Mouse (Mus musculus) kidney, postnatal 0 days (tissue): ENCODE measurements around the gene Lsm8. TPM values are rescaled to one million over a fixed set of nuclear protein-coding genes. Genes with fewer than 3 reads are reported as not detected.
A peak's percentile ranks its signal among the peaks of the same experiment; 100 is the strongest.

Experiments
- ATAC-seq: fragments of 200-750 bp; cut with Nextera tagmentation; replicated peaks from 2 replicates; pipeline ENCODE4 v1.8.0; 2017; ENCODE audit warnings: low read depth, moderate number of reproducible peaks, moderate TSS enrichment, moderate library complexity; ENCODE audit not compliant: low FRiP score
- DNase-seq: peaks from one replicate; pipeline ENCODE4 v3.0.0-alpha.2; 2016; ENCODE audit warnings: low spot score
- H3K27ac ChIP-seq: fragments of 300-500 bp; sonication (generic); 2 replicates; pipeline ENCODE4 v1.5.1; 2014; ENCODE audit warnings: mild to moderate bottlenecking
- H3K27me3 ChIP-seq: fragments of 300-500 bp; sonication (generic); 2 replicates; pipeline ENCODE4 v1.6.1; 2014; ENCODE audit warnings: low read length, mixed read lengths; ENCODE audit not compliant: insufficient read depth
- H3K36me3 ChIP-seq: fragments of 300-500 bp; sonication (generic); 2 replicates; pipeline ENCODE4 v1.6.1; 2014; ENCODE audit warnings: low read length, mixed read lengths; ENCODE audit not compliant: insufficient read depth
- H3K4me1 ChIP-seq: fragments of 300-500 bp; sonication (generic); replicated peaks from 2 replicates; pipeline ENCODE4 v1.6.1; 2014; ENCODE audit warnings: antibody characterized with exemption, low read length, mixed read lengths; ENCODE audit not compliant: insufficient read depth
- H3K4me2 ChIP-seq: fragments of 300-500 bp; sonication (generic); 2 replicates; pipeline ENCODE4 v1.6.1; 2014; ENCODE audit warnings: mild to moderate bottlenecking, low read length, moderate library complexity, mixed read lengths
- H3K4me3 ChIP-seq: fragments of 300-500 bp; sonication (generic); replicated peaks from 2 replicates; pipeline ENCODE4 v1.5.1; 2014; ENCODE audit warnings: low read depth, low read length
- H3K9ac ChIP-seq: fragments of 300-500 bp; sonication (generic); 2 replicates; pipeline ENCODE4 v1.6.1; 2014; ENCODE audit warnings: low read depth, low read length
- H3K9me3 ChIP-seq: fragments of 300-500 bp; sonication (generic); replicated peaks from 2 replicates; pipeline ENCODE4 v1.6.1; 2016; ENCODE audit warnings: low read length, inconsistent platforms, mixed read lengths
- CTCF ChIP-seq: IDR thresholded peaks from 2 replicates; pipeline ENCODE4 v1.5.1; 2016; ENCODE audit warnings: antibody characterized with exemption, low read depth, mild to moderate bottlenecking, moderate library complexity
- WGBS: fragments of 180-500 bp; shearing (Covaris S2); extraction: QIAGEN DNeasy Blood & Tissue Kit; methylation state at CpG from one replicate; pipeline ENCODE4 v1.1.7; 2014; 5-methylcytosine and 5-hydroxymethylcytosine counted together
- polyA plus RNA-seq: library from polyadenylated mRNA; unstranded; fragments of >200 nt; fragmentation: Nextera tagmentation; extraction: Ambion mirVana; gene quantifications from 2 replicates; pipeline ENCODE4 v1.2.1, GENCODE M21; 2015

Gene Lsm8
- polyA plus RNA-seq: 219 and 228 TPM in 2 replicates

GRCm38 (mm10) chr6:18848051-18848701 lies at the start of gene Lsm8:
Lsm8 (plus strand) TSS chr6:18848579.
- TF ChIP-seq CTCF: no peak
- Histone ChIP-seq H3K9me3 (no peaks in the 10 kb centered on the region), H3K36me3 (no peaks in the 10 kb centered on the region), H3K4me2 (peak within 1 kb of the TSS; percentile 66), H3K4me1 (0 out of 2 replicates have a peak, but pooled peaks cover 3% of the 10 kb centered on the region), H3K9ac (peak within 1 kb of the TSS; percentile 94), H3K27ac (peak within 1 kb of the TSS; percentile 93), H3K4me3 (peak within 1 kb of the TSS; percentile 78), H3K27me3 (no peaks in the 10 kb centered on the region)
- DNase-seq (peak; percentile 99), ATAC-seq (peak; percentile 100)
- WGBS: 1% methylated on average over 37 of the region's 37 CpGs

GRCm38 (mm10) chr6:18800869-18801511 lies 47.4 kb upstream of the Lsm8 start:
- Histone ChIP-seq H3K9ac (no peak overlapping the region), H3K4me3 (no peak overlapping the region), H3K4me1 (no peaks in the 10 kb centered on the region), H3K36me3 (no peaks in the 10 kb centered on the region), H3K4me2 (no peak overlapping the region), H3K27ac (no peak overlapping the region), H3K9me3 (no peaks in the 10 kb centered on the region), H3K27me3 (no peaks in the 10 kb centered on the region)
- ATAC-seq (no peak), DNase-seq (no peak)
- 93% methylated on average over 2 of the region's 2 CpGs for whole genome bisulfite sequencing
- no peak for TF ChIP-seq CTCF

- Histone ChIP-seq H3K27ac (no peak overlapping the region), H3K9me3 (no peaks in the 10 kb centered on the region), H3K9ac (no peak overlapping the region), H3K4me2 (no peak overlapping the region), H3K36me3 (no peaks in the 10 kb centered on the region), H3K27me3 (no peaks in the 10 kb centered on the region), H3K4me3 (no peak overlapping the region), H3K4me1 (no peaks in the 10 kb centered on the region)
- no peak for DNase-seq
- TF ChIP-seq CTCF: no peak
- 81% methylated on average over 1 of the region's 1 CpGs for WGBS
- ATAC-seq: no peak
Observed at GRCm38 (mm10) chr6:18812623-18813022, 35.8 kb upstream of the Lsm8 start.

- Histone ChIP-seq H3K36me3 (no peaks in the 10 kb centered on the region), H3K4me1 (no peaks in the 10 kb centered on the region), H3K27me3 (no peaks in the 10 kb centered on the region), H3K9ac (no peak overlapping the region), H3K27ac (no peak overlapping the region), H3K4me2 (no peak overlapping the region), H3K9me3 (no peaks in the 10 kb centered on the region), H3K4me3 (no peak overlapping the region)
- no peak for TF ChIP-seq CTCF
- ATAC-seq (no peak), DNase-seq (no peak)
- WGBS: 75% methylated on average over 2 of the region's 2 CpGs
Observed at GRCm38 (mm10) chr6:18815606-18816005, 32.8 kb upstream of the Lsm8 start.

- Histone ChIP-seq H3K9me3 (no peaks in the 10 kb centered on the region), H3K4me2 (no peak overlapping the region), H3K27me3 (no peaks in the 10 kb centered on the region), H3K4me3 (no peak overlapping the region), H3K27ac (no peak overlapping the region), H3K9ac (no peak overlapping the region), H3K4me1 (no peaks in the 10 kb centered on the region), H3K36me3 (no peaks in the 10 kb centered on the region)
- 13% methylated on average over 4 of the region's 4 CpGs for WGBS
- ATAC-seq (no peak), DNase-seq (peak; percentile 80)
- TF ChIP-seq CTCF: peak; percentile 90
Observed at GRCm38 (mm10) chr6:18819343-18819742, 29.0 kb upstream of the Lsm8 start.

GRCm38 (mm10) chr6:18820246-18820645 lies 28.1 kb upstream of the Lsm8 start:
- no peaks in the 10 kb centered on the region for H3K9me3 ChIP-seq
- no peak overlapping the region for H3K4me2 ChIP-seq
- DNase-seq: no peak
- 77% methylated on average over 4 of the region's 4 CpGs for WGBS
- H3K27ac ChIP-seq: no peak overlapping the region
- no peaks in the 10 kb centered on the region for H3K27me3 ChIP-seq
- H3K9ac ChIP-seq: no peak overlapping the region
- H3K36me3 ChIP-seq: no peaks in the 10 kb centered on the region
- no peak for ATAC-seq
- no peaks in the 10 kb centered on the region for H3K4me1 ChIP-seq
- H3K4me3 ChIP-seq: no peak overlapping the region
- no peak for TF ChIP-seq CTCF
